Mouse (Mus musculus) skeletal muscle tissue, adult 2 months (tissue): Measurements from ENCODE around the gene Arhgef19.

Experiments
- DNase-seq: peaks from one replicate; pipeline ENCODE4 v3.0.0-alpha.2; 2012; ENCODE audit warnings: low read depth, low spot score

Arhgef19 gene

DNA sequence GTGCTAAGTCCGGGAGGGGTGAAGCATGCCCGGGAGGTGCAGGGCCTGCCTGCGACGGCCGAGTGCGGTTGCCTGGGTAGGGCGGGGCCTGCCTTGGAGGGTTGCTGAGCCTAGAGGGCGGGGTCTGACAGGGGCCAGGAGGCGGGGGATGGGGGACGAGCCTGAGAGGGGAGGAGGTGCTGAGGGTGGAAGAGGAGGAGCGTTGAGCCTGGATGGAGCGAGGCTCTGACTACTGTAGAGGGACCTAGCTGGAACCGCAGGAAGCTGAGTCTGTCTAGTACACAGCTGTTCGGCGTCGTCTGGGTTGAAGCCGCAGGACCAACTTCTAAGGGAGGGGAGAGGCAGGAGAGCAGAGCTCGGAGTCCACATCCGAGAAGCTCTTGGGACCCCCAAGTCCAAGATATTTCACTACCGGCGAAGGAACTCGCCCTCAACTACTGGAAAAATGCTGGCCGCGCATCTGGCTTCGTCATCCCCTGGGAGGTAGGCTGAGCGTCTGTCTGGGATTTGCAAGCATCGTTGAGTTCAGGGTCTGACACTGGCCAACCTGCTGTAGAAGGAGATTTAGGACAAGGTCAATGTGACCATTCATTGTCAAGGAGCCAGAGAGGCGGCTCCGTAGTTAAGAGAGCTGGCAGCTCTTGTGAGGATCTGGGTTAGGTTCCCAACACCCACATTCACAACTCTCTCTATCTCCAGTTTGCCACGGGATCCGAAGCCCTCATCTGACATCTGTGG, at the start of gene Arhgef19:
Gene Arhgef19, plus strand, starts transcription at position 112 of the 738 bp plus-strand sequence.
- peak; percentile 78 for DNase-seq

DNA sequence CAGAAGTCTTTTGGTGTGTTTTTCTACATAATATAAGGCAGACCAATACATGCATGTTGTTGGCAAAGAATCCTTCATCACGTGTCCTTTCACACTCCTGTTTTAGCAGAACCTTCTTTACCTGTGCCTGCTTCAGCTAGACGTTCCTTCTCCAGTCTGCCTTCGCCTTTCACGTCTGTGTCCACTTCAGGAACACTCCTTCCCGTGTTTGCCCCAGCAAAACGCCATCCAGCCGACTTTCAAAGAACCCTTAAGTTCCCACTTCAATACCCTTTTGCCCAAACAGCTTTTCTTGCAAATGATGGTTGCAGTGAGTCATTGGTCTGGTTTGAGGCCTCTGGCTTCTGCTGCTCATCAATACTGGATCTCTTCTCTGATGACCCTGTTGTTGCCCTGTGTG, 48.0 kb upstream of the Arhgef19 start:
- no peak for DNase-seq

DNA sequence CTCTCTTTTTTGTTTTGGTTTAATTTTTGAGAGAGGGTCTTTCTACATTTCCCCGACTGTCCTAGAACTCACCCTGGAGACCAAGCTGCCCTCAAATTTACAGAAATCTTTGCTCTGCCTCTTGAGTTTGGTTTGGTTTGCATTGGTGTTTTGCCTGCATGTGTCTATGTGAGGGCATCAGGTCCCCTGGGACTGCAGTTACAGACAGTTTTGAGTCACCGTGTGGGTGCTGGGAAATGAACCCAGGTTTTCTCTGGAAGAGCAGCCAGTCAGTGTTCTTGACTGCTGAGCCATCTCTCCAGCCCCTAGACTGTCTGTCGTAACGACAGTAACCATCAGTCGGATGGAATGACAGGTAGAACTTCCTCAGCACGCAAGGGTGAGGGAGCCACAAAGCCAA, 44.7 kb upstream of the Arhgef19 start:
- DNase-seq, result no peak

DNA sequence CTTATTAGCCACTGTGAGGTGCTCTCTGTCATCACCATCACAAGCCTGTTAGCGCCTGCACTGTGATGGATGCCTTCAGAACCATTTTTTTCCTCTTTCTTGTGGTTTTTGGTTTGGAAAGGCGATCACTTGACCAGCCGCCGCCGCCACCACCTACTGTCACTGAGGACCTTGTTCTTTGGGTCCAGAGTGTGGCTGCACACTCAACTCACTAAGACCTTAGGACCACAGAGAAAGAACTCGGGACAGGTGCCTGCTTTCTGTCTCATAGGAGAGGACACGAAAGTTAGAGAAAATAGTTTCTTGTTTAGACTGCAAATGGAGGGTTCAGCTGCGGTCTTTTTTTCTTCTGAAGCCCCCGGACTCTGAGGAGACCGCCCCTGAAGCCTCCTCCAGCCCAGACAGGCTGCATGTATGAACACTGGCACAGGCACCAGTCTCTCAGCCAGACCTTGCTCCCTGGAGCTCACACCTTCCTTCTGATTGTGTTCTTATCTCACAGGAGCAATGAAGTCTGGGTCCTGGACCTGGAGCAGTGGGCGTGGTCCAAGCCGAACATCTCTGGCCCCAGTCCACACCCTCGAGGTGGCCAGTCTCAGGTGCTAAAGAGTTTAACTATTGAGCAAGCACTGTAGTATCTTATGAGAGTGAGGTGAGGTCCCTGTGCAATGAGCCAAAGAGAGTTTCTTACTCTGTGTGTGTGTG, 42.2 kb upstream of the Arhgef19 start:
- no peak for DNase-seq

DNA sequence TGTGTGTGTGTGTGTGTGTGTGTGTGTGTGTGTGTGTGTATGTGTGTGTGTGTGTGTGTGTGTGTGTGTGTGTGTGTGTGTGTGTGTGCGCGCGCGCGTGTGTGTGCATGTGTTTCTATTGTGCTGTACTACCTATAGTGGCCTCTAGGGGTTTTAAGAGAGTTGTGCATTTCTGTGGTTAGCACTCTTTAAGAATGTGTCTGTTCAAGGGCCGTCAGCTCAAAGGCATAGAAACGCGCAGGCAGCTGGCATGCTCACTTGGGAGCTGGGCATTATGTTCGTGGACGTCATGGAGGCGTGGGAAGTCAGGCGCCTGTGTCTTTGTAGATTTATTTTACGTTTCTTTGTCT, 41.6 kb upstream of the Arhgef19 start:
- no peak for DNase-seq

DNA sequence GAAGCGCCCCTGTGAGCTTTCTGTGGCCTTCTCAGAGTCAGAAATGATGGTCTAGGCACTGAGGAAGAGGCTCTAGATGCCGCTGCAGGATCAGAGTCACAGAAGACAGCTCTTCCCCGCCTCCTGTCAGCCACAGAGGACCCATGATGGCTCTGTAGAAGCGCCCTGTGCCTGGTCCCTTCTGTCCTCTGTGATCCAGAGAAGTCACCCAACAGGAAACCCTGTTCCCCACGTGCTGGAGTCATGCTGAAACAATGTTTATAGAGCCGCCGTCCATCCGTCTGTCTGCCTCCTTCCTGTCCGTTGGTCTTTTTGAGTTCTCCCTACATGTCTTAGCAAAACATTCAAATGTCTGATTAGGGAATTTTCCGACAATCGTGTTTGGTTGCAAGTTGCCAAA, 38.4 kb upstream of the Arhgef19 start:
- no peak for DNase-seq

DNA sequence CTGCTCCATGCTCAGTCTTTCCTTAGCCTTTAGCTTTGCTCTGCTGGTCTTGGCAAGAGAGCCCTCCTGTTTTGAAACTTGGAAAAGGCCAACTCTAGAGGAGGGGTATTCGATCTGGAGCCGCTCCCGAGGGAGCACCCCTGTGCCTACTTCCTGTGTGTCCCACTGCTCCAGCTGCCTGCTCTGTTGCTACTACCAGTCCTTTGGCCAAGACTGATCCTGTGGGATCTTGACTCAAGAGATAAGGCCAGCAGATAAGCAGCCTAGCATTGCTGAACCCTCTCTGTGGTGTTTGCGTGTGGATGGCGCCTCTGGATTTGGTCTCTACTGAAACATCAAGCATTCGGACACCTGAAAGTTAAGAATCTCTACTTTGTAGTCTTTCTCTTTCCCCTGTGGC, 37.1 kb upstream of the Arhgef19 start:
- no peak for DNase-seq

DNA sequence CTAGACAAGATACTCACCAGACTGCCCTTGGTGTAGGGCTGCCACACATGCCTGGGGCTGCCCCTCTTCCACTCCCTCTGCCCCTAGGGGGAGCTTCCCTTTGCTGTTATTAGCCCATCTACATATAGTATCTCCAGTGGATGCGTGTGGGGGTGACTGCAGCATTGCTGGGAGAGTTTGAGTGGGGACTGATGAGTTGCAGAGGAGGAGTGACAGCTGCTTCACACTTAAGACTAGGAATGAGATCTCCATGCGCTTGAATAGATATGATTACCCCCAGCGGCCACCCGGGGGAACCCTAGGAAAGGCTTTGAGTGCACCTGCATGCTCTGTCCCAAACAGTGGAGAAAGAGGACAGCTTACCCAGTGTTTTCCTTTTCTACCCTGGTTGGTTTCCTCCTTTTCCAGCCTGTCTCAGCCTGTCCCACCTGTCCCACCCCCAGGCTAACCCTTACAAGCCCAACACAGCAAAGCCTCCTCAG, 34.7 kb upstream of the Arhgef19 start:
- DNase-seq, result no peak

DNA sequence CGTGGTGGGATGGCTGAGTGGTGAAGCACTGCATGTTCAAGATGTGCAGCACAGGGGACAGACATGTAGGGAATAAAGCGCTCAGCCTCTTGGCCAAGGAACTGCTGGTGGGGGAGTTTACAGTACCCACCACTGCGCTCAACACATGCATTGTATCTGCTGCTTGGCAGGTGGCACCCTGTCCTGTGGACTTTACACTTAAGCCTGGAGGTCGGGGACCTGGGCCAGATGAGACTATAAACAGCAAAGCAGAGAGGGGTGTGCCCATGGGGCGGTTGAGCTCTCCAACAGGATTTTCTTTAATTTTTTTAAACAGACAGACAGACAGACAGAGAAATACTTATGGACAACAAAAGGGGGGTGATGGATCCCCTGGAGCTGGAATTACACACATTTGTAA, 32.2 kb upstream of the Arhgef19 start:
- DNase-seq, result no peak

DNA sequence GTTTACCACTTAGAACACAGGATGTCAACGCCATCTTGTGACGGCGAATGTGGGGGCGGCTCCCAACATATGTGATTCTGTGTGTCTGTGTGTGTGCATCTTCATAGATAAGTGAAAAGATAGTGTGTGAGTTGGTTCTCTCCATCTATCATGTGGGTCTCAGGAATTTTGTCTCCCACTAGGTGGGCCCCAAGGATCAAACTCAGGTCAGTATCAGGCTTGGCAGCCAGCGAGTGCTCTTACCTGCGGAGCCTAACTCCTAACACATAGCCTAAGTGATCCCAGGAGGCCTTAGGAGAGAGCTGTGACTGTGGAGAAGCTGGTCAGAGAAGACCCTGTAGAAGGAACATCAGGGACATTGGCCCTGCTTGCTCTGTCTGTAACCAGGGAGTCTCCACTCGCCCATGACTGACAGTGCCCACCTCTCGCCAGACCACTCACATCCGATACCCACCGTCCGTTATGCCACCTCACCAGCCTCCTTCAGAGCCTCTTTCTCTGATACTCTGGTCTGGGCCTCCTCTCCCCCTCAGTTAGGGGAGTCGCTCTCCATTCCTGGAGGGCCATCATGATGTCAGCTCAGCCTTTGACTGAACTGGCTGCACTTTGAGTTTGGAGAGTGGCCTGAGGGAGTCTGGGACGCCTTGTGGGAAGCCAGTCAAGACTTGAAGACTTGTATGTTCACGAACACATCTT, 28.6 kb upstream of the Arhgef19 start:
- peak; percentile 29 for DNase-seq

DNA sequence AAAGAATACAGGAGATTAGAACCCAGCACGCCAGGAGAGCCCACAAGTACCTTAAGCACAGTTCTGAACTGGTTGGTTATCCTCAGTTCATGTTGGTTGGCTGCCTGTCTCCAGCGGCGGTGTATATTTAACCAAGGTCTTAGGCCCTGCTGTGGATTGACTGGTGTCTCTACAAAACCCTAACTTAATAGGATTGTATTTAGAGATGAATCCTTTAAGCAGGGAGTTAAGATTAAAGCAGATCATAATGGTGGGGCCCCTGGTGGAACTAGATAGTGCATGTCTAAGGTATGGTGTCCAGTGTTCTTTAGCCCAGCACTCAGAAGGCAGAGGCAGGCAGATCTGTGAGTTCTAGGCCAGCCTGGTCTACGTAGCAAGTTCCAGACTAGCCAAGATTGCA, 27.7 kb upstream of the Arhgef19 start:
- DNase-seq, result no peak

DNA sequence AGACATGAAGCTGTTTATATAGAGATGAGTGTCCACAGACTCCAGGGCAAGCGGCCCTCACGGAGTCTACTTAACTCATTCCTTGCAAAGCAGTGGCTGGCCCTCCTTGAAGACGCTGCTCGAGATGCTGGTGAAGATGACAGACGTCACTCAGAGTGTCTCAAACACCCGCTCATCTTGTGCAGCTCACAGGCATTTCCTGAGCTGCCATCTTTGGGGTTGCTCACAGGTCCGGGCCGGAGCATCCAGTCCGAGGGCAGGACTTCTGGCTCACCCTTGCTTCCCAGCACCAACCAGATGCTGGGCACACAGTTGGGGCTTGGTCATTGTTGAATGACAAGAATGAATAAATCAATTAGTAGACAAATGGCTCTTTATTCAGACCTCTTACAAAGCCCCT, 26.4 kb upstream of the Arhgef19 start:
- DNase-seq, result no peak

DNA sequence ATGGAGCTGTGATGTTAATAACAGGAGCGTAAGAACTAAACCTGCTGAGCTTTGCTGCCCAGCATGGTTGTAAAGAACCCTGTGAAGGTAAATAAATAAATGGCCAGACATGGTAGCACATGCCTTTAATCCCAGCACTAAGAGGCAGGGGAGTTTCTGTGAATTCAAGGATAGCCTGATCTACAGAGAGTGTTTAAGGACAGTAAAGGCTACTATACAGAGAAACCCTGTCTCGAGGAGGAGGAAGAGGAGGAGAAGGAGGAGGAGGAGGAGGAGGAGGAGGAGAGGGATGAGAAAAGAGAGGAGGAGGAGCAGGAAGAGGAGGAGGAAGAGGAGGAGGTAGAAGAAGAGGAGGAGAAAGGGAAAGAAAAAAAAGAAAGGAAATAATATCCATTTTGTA, 26.0 kb upstream of the Arhgef19 start:
- no peak for DNase-seq

DNA sequence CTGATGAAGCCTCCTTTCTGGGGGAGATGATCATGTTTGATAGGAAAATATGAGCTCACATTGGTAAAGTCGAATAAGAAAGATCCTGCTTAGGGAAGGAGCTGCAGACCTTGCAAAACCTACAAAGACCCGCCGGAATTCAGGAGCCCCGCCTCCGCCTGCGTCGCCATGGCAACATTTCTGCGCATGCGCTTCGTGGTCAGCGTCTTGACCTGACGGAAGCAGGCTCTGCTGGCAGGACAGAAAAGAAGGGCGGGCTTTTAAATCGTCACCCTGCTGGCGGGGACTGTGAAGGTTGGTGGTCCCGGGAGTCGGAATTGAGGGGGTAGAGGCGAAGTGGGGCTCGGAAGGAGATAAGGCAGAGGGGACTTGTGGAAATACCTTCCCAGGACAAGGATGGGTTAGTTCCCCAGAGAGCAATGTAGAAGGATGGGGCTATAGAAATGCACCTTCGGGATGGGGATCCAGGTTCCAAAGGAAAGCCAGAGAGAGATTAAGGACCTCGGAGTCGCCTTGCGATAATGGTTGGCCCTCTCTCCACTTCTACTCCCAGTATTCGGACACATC, 25.4 kb upstream of the Arhgef19 start, which contains the start of gene Rsg1:
Gene Rsg1, plus strand, starts transcription at position 187 of the 567 bp plus-strand sequence.
- DNase-seq, result peak; percentile 93

DNA sequence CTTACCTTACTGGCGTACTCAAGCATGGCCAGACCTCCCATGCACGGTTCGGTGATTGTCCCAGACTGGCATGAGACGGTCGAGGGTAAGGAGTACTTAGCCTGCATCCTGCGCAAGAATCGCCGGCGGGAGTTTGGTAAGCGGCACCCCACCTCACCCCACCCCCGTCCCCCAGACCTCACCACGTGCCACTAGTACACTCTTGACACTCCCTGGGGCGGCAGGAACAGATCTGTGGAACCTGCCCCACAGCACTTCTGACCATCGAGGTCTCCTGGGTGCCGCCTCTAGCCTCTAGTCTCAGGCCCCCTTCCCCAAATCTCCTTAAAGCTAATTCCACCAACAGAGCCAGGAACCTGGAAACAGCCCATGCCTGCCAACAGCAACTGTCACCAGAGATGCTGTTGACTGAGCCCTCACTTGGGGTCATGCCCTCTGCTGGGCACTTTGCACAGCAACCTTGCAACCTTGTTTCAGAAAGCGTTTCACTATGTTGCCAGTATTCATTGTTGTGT, 24.9 kb upstream of the Arhgef19 start:
- DNase-seq, result no peak

DNA sequence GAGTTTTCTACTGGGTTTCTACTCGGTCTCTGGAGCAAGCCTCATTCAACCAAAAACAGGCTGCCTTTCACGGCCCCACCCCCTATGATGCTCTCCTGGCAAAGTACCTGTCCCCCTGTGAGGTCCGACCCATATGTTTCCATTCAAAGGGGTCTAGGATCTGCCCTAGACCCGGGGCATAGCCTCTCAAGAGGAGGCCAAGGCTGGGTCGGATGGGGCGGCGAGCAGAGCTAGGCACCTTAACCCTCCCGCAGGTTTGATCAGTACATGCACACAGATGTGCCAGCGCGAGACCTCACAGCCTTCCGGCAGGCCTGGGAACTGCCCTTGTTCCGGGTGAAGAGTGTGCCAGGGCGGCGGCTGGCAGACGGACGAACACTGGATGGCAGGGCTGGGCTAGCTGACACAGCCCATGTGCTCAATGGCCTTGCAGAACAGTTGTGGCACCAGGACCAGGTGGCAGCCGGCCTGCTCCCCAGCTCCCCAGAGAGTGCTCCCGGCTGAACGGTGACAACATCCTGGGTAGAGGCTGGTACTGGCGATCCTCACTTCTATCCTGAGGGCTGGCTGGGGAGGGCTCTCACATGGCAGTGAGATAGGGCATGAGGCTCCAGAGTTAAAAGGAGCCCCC, 19.6 kb upstream of the Arhgef19 start:
- no peak for DNase-seq

DNA sequence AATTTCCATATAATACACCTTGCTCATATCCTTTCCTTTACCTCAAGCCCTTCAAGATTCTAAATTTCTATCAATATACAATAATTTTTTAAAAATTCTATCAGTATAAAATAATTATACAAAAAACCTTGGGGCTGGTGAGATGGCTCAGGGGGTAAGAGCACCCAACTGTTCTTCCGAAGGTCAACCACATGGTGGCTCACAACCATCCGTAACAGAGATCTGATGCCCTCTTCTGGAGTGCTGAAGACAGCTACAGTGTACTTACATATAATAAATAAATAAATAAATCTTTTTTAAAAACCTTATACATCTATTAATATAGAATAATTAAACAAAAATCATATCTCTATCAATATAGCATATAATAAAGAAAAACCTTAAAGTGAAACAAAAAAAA, 17.5 kb upstream of the Arhgef19 start:
- no peak for DNase-seq

DNA sequence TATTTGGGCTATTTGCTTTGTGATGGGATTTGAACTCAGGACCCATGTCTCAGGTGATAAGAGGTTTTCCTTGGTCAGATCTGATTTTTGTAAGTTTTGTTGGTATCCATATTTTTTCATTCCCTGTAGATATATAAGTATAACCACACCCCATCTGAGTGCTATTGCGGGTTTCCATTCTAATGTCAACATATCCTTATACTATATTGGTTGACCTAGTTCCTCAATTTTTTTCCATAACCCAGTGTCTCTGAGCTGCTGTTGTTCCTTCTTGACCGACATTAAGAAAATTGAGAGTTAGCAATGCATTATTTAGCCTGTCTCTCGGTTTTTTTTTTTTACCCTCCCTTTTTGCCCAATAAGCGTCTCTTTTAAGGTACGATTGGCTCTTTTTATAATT, 16.5 kb upstream of the Arhgef19 start:
- DNase-seq, result no peak

DNA sequence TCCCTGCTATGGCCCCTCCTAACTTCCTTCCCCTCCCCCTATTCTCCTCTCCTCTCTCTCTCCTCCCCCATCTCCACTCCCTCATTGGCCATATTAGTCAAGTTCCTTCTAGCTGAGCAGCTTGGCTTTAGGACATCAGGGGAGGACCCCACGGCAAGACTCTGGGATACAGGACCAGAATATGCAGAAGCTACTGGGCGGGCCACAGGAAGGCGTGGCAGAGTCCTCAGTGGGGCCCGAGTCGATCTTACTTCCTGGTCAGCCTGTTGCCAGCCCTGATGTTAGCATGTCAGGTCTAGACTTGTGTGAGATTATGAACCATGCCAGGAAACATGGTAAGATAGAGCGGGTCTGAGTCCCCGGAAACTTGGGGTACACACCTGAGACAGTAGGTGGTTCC, 10.6 kb upstream of the Arhgef19 start:
- DNase-seq, result no peak

DNA sequence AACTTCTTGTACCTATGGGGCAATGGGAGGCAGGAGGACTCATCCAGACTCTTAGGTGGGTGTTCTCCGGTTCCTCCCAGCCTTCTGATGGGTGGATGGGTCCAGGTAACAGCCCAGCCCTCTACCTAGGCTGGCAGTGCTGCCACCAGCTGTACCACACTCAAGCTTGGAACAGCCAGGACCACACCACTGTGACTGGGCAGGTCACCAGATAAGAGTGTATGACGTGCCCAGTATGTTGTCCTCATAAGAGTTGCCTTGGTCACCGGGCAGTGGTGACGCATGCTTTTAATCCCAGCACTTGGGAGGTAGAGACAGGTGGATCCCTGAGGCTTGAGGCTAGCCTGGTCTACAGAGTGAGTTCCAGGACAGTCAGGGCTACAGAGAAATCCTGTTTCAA, 6.1 kb upstream of the Arhgef19 start:
- DNase-seq, result no peak

DNA sequence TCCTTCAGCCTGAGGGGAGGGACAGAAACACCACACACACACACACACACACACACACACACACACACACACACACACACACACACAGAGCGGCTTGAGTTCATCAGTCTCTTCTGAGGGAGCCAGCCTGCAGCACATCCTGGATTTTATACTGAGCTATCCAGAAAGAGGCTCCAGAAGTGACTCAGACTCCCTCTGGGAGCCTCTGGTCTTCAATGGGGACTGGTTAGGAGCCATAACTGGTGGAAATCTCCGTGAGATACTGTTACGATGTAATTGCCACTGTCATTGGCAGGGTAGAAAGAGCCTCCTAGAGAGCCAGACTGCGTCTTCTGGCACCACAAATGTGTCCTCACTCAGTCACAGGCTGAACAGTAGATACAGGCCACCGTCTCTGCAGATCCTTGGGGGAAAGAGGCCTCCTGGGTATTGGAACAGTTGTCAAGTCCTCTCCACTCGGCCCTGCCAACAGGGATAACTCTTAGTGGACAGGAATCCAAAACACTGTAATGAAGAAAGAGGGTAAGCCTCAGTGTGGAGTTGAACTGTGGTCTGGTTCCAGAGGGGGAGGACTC, 3.7 kb upstream of the Arhgef19 start:
- DNase-seq, result no peak
